Comparison of ENCODE assay signal across 16 mouse cellular contexts in genomic region chr19:46631637-46632036, GRCm38 (mm10).
"Had no signal": no experiment of that assay in that cellular context is flagged by ENCODE, and none has a peak within 500 bp of the region (broad histone marks: within the 10 kb centered on the region; RNA-seq: fewer than 3 reads in every experiment).

No protein-coding gene starts in this region.

- H3K4me3 ChIP-seq: neural tube, embryonic 13.5 days; neural tube, embryonic 15.5 days; stomach, embryonic 15.5 days had no signal

- H3K27ac ChIP-seq: neural tube, embryonic 13.5 days; neural tube, embryonic 15.5 days; stomach, embryonic 15.5 days; stomach, postnatal 0 days had no signal

- DNase-seq: retina, postnatal 1 day; right cerebral cortex, adult 18-20 months; right cerebral cortex, postnatal 14 days; right cerebral cortex, postnatal 25 days; right cerebral cortex, postnatal 4 days; spleen, adult 18-20 months; thymus, adult 18-20 months; thymus, adult 2 months; thymus, postnatal 14 days; thymus, postnatal 25 days; thymus, postnatal 36 days; thymus, postnatal 4 days had no signal
